Mouse (Mus musculus) v-Abl transformed pro-B cells (cell line): ENCODE data around the gene Chst10.

ENCODE experiments used
- in situ Hi-C, 2 experiments: fragments of 400-800 bp; cut with MboI; formaldehyde crosslinking; loops; one replicate each; pipeline ENCODE4 v1.15.1; 2025; ENCODE audit not compliant: unreplicated experiment in 2 of 2

The Chst10 gene

DNA sequence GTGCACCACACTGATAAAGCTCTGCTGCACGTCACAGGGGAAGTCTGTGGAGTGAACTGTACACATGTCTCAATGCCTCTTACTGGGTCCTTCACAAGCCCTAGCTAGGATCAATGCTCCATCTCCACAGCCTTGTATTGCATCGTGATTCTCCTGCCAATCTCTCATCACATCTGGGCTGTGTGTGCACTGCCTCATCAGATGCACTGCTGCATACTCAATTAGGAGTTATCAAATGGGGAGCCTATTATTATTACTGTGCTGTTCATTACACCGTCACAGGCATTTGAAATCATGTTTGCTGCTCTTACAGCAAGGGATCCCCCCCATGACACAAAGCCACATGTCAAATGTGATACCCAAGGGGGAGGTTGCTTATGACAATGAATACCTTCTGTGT, 80.3 kb downstream of the Chst10 start:
- in situ Hi-C loops: no loop called here

DNA sequence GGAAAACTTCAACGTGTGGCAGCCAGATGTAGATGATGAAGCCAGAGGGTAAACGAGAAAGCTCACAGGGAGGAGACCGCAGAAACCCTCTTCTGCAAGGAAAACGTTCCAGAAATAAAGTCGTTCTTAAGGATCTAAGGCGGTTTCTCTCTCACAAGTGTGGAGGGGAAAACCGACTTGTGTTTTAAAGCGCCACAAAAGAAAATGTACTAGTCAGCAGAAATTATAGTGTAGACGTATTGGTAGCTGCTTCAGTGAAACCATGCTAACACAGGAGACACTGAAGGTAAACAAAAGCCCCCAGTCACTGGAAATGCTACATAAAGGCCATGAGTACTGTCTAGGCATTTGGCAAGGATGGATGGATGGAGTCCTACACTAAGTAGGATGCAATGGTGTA, 80.7 kb downstream of the Chst10 start:
- in situ Hi-C loops: no loop called here

- in situ Hi-C loops: no loop called here
Measured at GRCm38 (mm10) chr1:38816306-38816705, 81.7 kb downstream of the Chst10 start.
